Mouse (Mus musculus) ovary, postnatal 36 days (tissue): ENCODE results near the gene Ptprz1.
"Not testable (repeated sequence)": the region's sequence is repeated elsewhere in the genome, so short reads cannot be mapped to it uniquely, and the experiment has no call there.

Experiments used
- DNase-seq: peaks from one replicate; pipeline ENCODE4 v3.0.0; 2022; ENCODE audit warnings: low spot score, mixed read lengths

Ptprz1 gene

GRCm38 (mm10) chr6:23014988-23015613, 139.8 kb downstream of the Ptprz1 start:
- DNase-seq = no peak

GRCm38 (mm10) chr6:23028251-23028650, 152.9 kb downstream of the Ptprz1 start:
- DNase-seq = no peak

DNA sequence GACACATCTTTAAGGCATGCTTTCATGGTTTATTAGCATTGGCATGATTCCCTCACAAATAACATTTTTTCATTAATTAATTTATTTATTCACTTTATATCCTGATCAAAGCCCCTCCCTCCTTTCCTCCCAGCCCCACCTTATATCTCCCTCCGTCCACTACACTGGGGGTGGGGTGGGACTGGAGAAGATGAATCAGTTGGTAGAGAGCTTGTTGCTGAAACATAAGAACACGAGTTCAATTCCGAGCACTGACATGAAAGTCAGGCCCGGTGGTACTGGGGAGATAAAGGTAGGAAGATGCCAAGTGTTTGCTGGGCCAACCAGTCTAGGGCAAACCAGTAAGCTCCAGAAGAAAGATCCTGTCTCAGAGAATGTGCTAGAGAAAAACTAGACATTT, 173.5 kb downstream of the Ptprz1 start:
- no peak for DNase-seq

GRCm38 (mm10) chr6:23055734-23056133, 180.4 kb downstream of the Ptprz1 start:
- no peak for DNase-seq

DNA sequence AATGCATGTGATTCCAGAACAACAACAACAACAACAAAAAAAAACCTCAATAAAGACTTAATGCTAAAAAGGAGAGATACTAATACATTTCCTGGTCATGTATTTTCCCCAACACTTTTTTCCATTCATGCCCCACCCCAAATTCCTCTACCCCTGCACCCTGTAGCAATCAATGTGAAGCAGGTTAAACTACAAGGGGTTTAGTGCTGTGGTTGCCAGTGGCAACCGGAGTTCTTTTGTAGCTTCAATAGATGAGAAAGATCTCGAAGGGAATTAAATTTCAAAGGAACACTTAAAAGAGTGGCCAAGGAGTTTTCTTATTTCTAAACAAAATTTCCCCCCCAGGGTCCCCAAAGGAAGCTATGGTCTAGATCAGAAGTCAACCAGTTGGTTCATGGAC, 200.8 kb downstream of the Ptprz1 start:
- DNase-seq = no peak

- DNase-seq = no peak
Measured at GRCm38 (mm10) chr6:23078273-23078672, 203.0 kb downstream of the Ptprz1 start.

- DNase-seq = no peak
Measured at GRCm38 (mm10) chr6:23079991-23080680, 204.8 kb downstream of the Ptprz1 start.

- no peak for DNase-seq
Measured at GRCm38 (mm10) chr6:23084587-23085421, 209.5 kb downstream of the Ptprz1 start.

DNA sequence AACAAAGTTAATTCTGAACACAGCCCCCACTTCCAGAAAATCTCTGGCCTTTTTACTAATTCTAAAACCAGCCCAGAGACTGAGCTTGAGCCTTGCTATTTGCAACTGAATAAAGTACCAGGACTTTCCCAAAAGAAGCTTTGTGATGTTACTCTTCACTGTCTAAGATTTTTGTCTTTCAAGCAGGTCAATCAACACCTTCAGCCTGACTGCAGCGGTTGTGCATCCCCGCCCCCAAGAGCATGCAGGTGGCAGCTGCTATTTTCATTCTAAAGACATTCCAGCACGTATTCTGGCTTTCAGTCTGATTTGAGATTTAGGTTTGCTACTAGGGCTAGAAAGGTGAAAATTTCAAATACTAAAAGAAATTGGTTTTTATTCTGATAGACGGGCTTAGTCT, 214.0 kb downstream of the Ptprz1 start:
- not testable (repeated sequence) for DNase-seq

GRCm38 (mm10) chr6:23090346-23091055, 215.2 kb downstream of the Ptprz1 start:
- not testable (repeated sequence) for DNase-seq
